Mouse (Mus musculus): ENCODE data around the gene Mup9.
"Not testable (repeated sequence)": the region's sequence is repeated elsewhere in the genome, so short reads cannot be mapped to it uniquely, and the experiment has no call there.

Gene Mup9

GRCm38 (mm10) chr4:60421852-60422251, at the start of gene Mup9:
TSS of gene Mup9 (minus strand) at chr4:60421952.
- in situ Hi-C loops (cut with MboI, MseI): not testable (repeated sequence)

Data from T-helper 1 cell (primary cell).